Mouse (Mus musculus) right cerebral cortex, postnatal 10 days (tissue): ENCODE results near the gene Magohb.
A peak's percentile ranks its signal among the peaks of the same experiment; 100 is the strongest.
"Not testable (repeated sequence)": the region's sequence is repeated elsewhere in the genome, so short reads cannot be mapped to it uniquely, and the experiment has no call there.

Source experiments
- DNase-seq, 2 experiments: peaks; one replicate each; pipeline ENCODE4 v3.0.0; 2021; ENCODE audit warnings: low spot score in 2 of 2

The Magohb gene

GRCm38 (mm10) chr6:131292991-131293788, at the start of gene Magohb:
Gene Magohb, minus strand, starts transcription at chr6:131293244.
- DNase-seq = peak; percentile 87 to 93

- DNase-seq = no peak
Measured at GRCm38 (mm10) chr6:131340082-131340481, 47.0 kb upstream of the Magohb start.

- DNase-seq = no peak
Measured at GRCm38 (mm10) chr6:131339309-131339708, 46.3 kb upstream of the Magohb start.

GRCm38 (mm10) chr6:131338787-131339186, 45.7 kb upstream of the Magohb start:
- DNase-seq = no peak

GRCm38 (mm10) chr6:131327076-131327475, 34.0 kb upstream of the Magohb start:
- DNase-seq = no peak

GRCm38 (mm10) chr6:131321854-131322639, 29.0 kb upstream of the Magohb start:
- DNase-seq = no peak

GRCm38 (mm10) chr6:131316155-131317101, 23.4 kb upstream of the Magohb start:
- DNase-seq = no peak

GRCm38 (mm10) chr6:131308031-131308430, 15.0 kb upstream of the Magohb start:
- no peak for DNase-seq

GRCm38 (mm10) chr6:131304776-131305175, 11.7 kb upstream of the Magohb start:
- no peak for DNase-seq

GRCm38 (mm10) chr6:131298531-131298930, 5.5 kb upstream of the Magohb start:
- no peak for DNase-seq

- DNase-seq = no peak
Measured at GRCm38 (mm10) chr6:131294435-131295112, 1.5 kb upstream of the Magohb start.

GRCm38 (mm10) chr6:131293916-131294315, 872 bp upstream of the Magohb start:
- DNase-seq = no peak

- DNase-seq = peak; percentile 20 to 22
Measured at GRCm38 (mm10) chr6:131292276-131292990, 611 bp downstream of the Magohb start.

- DNase-seq = peak; percentile 37 to 52
Measured at GRCm38 (mm10) chr6:131290430-131290829, 2.6 kb downstream of the Magohb start.

- not testable (repeated sequence) for DNase-seq
Measured at GRCm38 (mm10) chr6:131278160-131278559, 14.9 kb downstream of the Magohb start.

- DNase-seq = no peak
Measured at GRCm38 (mm10) chr6:131276659-131277058, 16.4 kb downstream of the Magohb start.

- DNase-seq = no peak
Measured at GRCm38 (mm10) chr6:131272311-131272710, 20.7 kb downstream of the Magohb start.

GRCm38 (mm10) chr6:131270312-131270711, 22.7 kb downstream of the Magohb start:
- DNase-seq = no peak

GRCm38 (mm10) chr6:131269599-131269998, 23.4 kb downstream of the Magohb start:
- DNase-seq = no peak

GRCm38 (mm10) chr6:131264175-131264574, 28.9 kb downstream of the Magohb start:
- no peak for DNase-seq
